Mouse (Mus musculus) myocyte (in vitro differentiated cells): ENCODE data around the gene Unc119b. TPM values are rescaled to one million over a fixed set of nuclear protein-coding genes. Genes with fewer than 3 reads are reported as not detected.
"Not testable (repeated sequence)": the region's sequence is repeated elsewhere in the genome, so short reads cannot be mapped to it uniquely, and the experiment has no call there.

Experiments used
- H3K27me3 ChIP-seq: one replicate; pipeline ENCODE4 v1.6.1; 2011; ENCODE audit not compliant: control insufficient read depth, insufficient read depth, insufficient read length
- H3K36me3 ChIP-seq: one replicate; pipeline ENCODE4 v1.6.1; 2011; ENCODE audit not compliant: control insufficient read depth, insufficient read depth
- H3K4me2 ChIP-seq: one replicate; pipeline ENCODE4 v1.6.1; 2011; ENCODE audit warnings: low read depth, control low read depth
- H3K4me3 ChIP-seq: one replicate; pipeline ENCODE4 v1.5.1; 2011; ENCODE audit warnings: mild to moderate bottlenecking, control low read depth, moderate library complexity
- H3K79me2 ChIP-seq: one replicate; pipeline ENCODE4 v1.6.1; 2011; ENCODE audit not compliant: control insufficient read depth, insufficient read depth
- H3ac ChIP-seq: one replicate; pipeline ENCODE4 v1.6.1; 2011; ENCODE audit not compliant: control insufficient read depth, insufficient read length
- CEBPB ChIP-seq: IDR thresholded peaks from 2 replicates; pipeline ENCODE4 v1.6.1; 2011; ENCODE audit warnings: mild to moderate bottlenecking, moderate library complexity; ENCODE audit not compliant: poor library complexity, insufficient read depth, severe bottlenecking
- E2F4 ChIP-seq: IDR thresholded peaks from one replicate; pipeline ENCODE4 v1.6.1; 2011; ENCODE audit warnings: mild to moderate bottlenecking, control low read depth, moderate library complexity; ENCODE audit not compliant: insufficient read depth
- MAX ChIP-seq: IDR thresholded peaks from one replicate; pipeline ENCODE4 v1.6.1; 2011; ENCODE audit warnings: low read depth, mild to moderate bottlenecking, control low read depth
- MYOD1 ChIP-seq, 3 experiments: IDR thresholded peaks; one replicate each; pipeline ENCODE4 v1.6.1; 2011; ENCODE audit warnings: control low read depth in 2 of 3, low read depth in 2 of 3, mild to moderate bottlenecking in 2 of 3, moderate library complexity in 1 of 3; ENCODE audit not compliant: insufficient read length in 2 of 3, control insufficient read depth in 1 of 3
- MYOG ChIP-seq, 3 experiments: IDR thresholded peaks; one replicate each; pipeline ENCODE4 v1.6.1; 2011; ENCODE audit warnings: control low read depth in 2 of 3, low read depth in 2 of 3, mild to moderate bottlenecking in 2 of 3; ENCODE audit not compliant: insufficient read length in 2 of 3, control insufficient read depth in 1 of 3, insufficient read depth in 1 of 3
- POLR2A ChIP-seq: IDR thresholded peaks from one replicate; pipeline ENCODE4 v1.6.1; 2011; ENCODE audit warnings: low read depth, mild to moderate bottlenecking, control low read depth, moderate library complexity; ENCODE audit not compliant: insufficient read length
- POLR2AphosphoS2 ChIP-seq: IDR thresholded peaks from one replicate; pipeline ENCODE4 v1.6.1; 2011; ENCODE audit warnings: low read depth, control low read depth; ENCODE audit not compliant: insufficient read length
- REST ChIP-seq: IDR thresholded peaks from one replicate; pipeline ENCODE4 v1.6.1; 2011; ENCODE audit warnings: mild to moderate bottlenecking, control low read depth, moderate library complexity; ENCODE audit not compliant: insufficient read depth, insufficient read length
- SRF ChIP-seq: IDR thresholded peaks from one replicate; pipeline ENCODE4 v1.6.1; 2011; ENCODE audit warnings: low read depth; ENCODE audit not compliant: control insufficient read depth, insufficient read length
- TCF12 ChIP-seq: IDR thresholded peaks from one replicate; pipeline ENCODE4 v1.6.1; 2011; ENCODE audit warnings: mild to moderate bottlenecking, control low read depth; ENCODE audit not compliant: poor library complexity, insufficient read depth, severe bottlenecking
- TCF3 ChIP-seq: IDR thresholded peaks from one replicate; pipeline ENCODE4 v1.6.1; 2011; ENCODE audit warnings: low read depth, control low read depth; ENCODE audit not compliant: insufficient read length
- USF1 ChIP-seq: IDR thresholded peaks from one replicate; pipeline ENCODE4 v1.6.1; 2011; ENCODE audit warnings: low read depth, mild to moderate bottlenecking, control low read depth, moderate library complexity
- polyA plus RNA-seq: library from polyadenylated mRNA; unstranded; fragments of >200 nt; fragmentation: generic; extraction: Trizol; gene quantifications from one replicate; pipeline ENCODE4 v1.2.1, GENCODE M21; 2012; ENCODE audit warnings: missing spikeins

Unc119b gene
- polyA plus RNA-seq, 1 experiment: 24.5 TPM

DNA sequence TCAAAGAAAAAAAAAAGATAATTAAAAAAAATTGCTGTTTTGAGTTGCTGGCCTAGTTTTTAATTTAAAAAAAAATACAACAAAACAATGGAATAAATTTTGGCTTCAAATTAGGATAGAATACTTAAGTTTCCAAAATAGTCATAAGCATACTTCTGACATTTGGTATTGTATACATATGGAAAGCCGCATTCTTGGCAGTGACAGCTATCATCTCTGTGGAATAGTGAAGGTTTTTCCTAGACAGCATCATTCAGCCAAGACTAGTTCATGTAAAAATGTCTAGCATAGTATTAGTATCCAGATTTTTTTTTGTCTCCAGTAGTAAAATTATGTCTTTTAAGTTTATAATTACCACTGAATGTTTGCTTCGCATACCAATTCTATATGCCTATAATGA is 49.1 kb downstream of the Unc119b start:
- H3ac ChIP-seq: no peak overlapping the region
- peaks cover 47% of the 10 kb centered on the region for H3K36me3 ChIP-seq
- H3K4me2 ChIP-seq: no peak overlapping the region
- TF ChIP-seq SRF (no peak), E2F4 (no peak), POLR2AphosphoS2 (no peak), MYOG (IDR thresholded peaks at IDR 0.05; ENCODE audit: control insufficient read depth in 1 of 3, insufficient read depth in 1 of 3, insufficient read length in 2 of 3, low read depth in 2 of 3) (no peak), POLR2A (no peak), TCF3 (no peak), USF1 (no peak), REST (no peak), TCF12 (no peak)
- H3K79me2 ChIP-seq: no peaks in the 10 kb centered on the region
- no peak overlapping the region for H3K4me3 ChIP-seq
- H3K27me3 ChIP-seq: no peaks in the 10 kb centered on the region

DNA sequence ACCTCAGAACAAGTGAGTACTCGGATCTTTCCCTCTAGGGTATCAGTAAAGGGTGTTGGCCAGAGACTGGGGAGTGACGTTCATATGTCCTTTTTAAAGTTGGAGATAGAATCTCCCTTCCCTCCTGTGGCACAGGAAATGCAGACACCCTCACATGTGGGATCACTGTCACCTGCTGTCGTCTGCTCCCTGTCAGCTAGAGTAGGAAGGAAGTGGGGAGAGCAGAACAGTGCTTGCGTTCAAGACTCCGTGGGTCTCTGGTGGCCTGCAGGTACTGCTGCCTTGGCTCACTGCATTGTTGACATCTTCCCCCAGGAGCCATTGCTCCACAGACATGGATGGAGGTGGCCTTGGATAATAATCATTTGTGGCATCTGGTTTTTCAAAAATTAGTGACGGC is 51.3 kb downstream of the Unc119b start:
- Histone ChIP-seq H3K79me2 (no peaks in the 10 kb centered on the region), H3K36me3 (peaks cover 31% of the 10 kb centered on the region), H3K4me2 (no peak overlapping the region), H3K4me3 (no peak overlapping the region), H3K27me3 (no peaks in the 10 kb centered on the region), H3ac (no peak overlapping the region)
- TF ChIP-seq POLR2AphosphoS2: no peak
- no peak for TF ChIP-seq USF1
- no peak for TF ChIP-seq MAX

GRCm38 (mm10) chr5:115081636-115082035 is 53.1 kb downstream of the Unc119b start:
- H3K36me3 ChIP-seq: peaks cover 21% of the 10 kb centered on the region

GRCm38 (mm10) chr5:115076144-115076901 is 58.5 kb downstream of the Unc119b start:
- H3K4me2 ChIP-seq: no peak overlapping the region
- no peaks in the 10 kb centered on the region for H3K27me3 ChIP-seq
- TF ChIP-seq MYOG (IDR thresholded peaks at IDR 0.05; ENCODE audit: control insufficient read depth in 1 of 3, insufficient read depth in 1 of 3, insufficient read length in 2 of 3, low read depth in 2 of 3) (no peak), E2F4 (no peak), USF1 (no peak), CEBPB (no peak), MAX (no peak), POLR2A (no peak), TCF12 (no peak), MYOD1 (IDR thresholded peaks at IDR 0.05; ENCODE audit: control insufficient read depth in 1 of 3, insufficient read length in 2 of 3, low read depth in 2 of 3) (no peak), SRF (no peak), REST (no peak), TCF3 (no peak), POLR2AphosphoS2 (no peak)
- no peak overlapping the region for H3ac ChIP-seq
- no peak overlapping the region for H3K4me3 ChIP-seq
- peaks cover 25% of the 10 kb centered on the region for H3K79me2 ChIP-seq
- H3K36me3 ChIP-seq: no peaks in the 10 kb centered on the region

More at GRCm38 (mm10) chr5:115081636-115082035, 53.1 kb downstream of the Unc119b start:
- TF ChIP-seq POLR2A (no peak), SRF (no peak), TCF12 (no peak), CEBPB (no peak), REST (no peak), TCF3 (no peak), USF1 (no peak), MYOG (IDR thresholded peaks at IDR 0.05; ENCODE audit: control insufficient read depth in 1 of 3, insufficient read depth in 1 of 3, insufficient read length in 2 of 3, low read depth in 2 of 3) (no peak), MYOD1 (IDR thresholded peaks at IDR 0.05; ENCODE audit: control insufficient read depth in 1 of 3, insufficient read length in 2 of 3, low read depth in 2 of 3) (no peak), POLR2AphosphoS2 (no peak), E2F4 (no peak), MAX (no peak)
- no peak overlapping the region for H3K4me2 ChIP-seq
- H3ac ChIP-seq: no peak overlapping the region
- peaks cover 10% of the 10 kb centered on the region for H3K79me2 ChIP-seq
- H3K27me3 ChIP-seq: no peaks in the 10 kb centered on the region
- H3K4me3 ChIP-seq: no peak overlapping the region

GRCm38 (mm10) chr5:115074749-115075148 is 60.0 kb downstream of the Unc119b start:
- TF ChIP-seq MAX: no peak
- TF ChIP-seq SRF: no peak
- no peaks in the 10 kb centered on the region for H3K36me3 ChIP-seq

DNA sequence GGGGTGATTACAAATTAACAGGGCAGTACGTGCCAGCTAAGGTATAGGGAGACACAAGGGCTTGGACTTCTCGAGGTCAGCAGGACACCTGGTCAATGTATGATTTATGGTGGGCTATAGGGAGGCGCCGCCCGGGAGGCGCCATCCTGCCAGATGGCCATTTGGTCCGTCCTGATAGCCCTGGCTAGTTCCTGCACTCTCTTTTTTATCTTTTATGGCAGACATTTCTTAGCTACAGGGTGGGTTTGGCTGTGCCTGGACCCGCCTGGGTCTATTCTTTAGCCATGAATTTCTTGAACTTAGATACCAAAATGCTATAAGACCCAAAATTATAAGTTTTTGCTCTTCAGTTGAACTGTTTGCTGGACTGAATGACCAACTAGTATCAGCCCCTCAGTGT is 61.5 kb downstream of the Unc119b start:
- H3K4me2 ChIP-seq, H3K36me3 ChIP-seq, H3K4me3 ChIP-seq, H3K27me3 ChIP-seq, H3ac ChIP-seq: not testable (repeated sequence)
- peaks cover 44% of the 10 kb centered on the region for H3K79me2 ChIP-seq

More at GRCm38 (mm10) chr5:115074749-115075148, 60.0 kb downstream of the Unc119b start:
- Histone ChIP-seq H3K79me2 (peaks cover 36% of the 10 kb centered on the region), H3ac (no peak overlapping the region), H3K4me2 (no peak overlapping the region), H3K4me3 (no peak overlapping the region), H3K27me3 (no peaks in the 10 kb centered on the region)

Other genes with a start within 250 kb of the Unc119b start
- gene Oasl2, start 238.0 kb downstream of the Unc119b start, polyA plus RNA-seq: 2.1 TPM
- gene Oasl1, start 211.7 kb downstream of the Unc119b start, polyA plus RNA-seq: 0.56 TPM
- 19.6 TPM for gene 2210016L21Rik, start 192.8 kb downstream of the Unc119b start, polyA plus RNA-seq
- not detected for gene Hnf1a, start 163.9 kb downstream of the Unc119b start, polyA plus RNA-seq
- 24.9 TPM for gene Sppl3, start 123.8 kb downstream of the Unc119b start, polyA plus RNA-seq
- gene Gm10401, start 36.7 kb downstream of the Unc119b start, polyA plus RNA-seq: 4.4 TPM
- gene Acads, start 15.6 kb downstream of the Unc119b start, polyA plus RNA-seq: 82.1 TPM
- gene Mlec, start 23.2 kb upstream of the Unc119b start, polyA plus RNA-seq: 112 TPM
- 3.1 TPM for gene Cabp1, start 59.4 kb upstream of the Unc119b start, polyA plus RNA-seq
- gene Pop5, start 100.9 kb upstream of the Unc119b start, polyA plus RNA-seq: 82.3 TPM
- gene Rnf10, start 137.9 kb upstream of the Unc119b start, polyA plus RNA-seq: 220 TPM
- gene Coq5, start 144.7 kb upstream of the Unc119b start, polyA plus RNA-seq: 43.7 TPM
- 585 TPM for gene Dynll1, start 166.0 kb upstream of the Unc119b start, polyA plus RNA-seq
- 52.0 TPM for gene Srsf9, start 192.2 kb upstream of the Unc119b start, polyA plus RNA-seq
- 8.1 TPM for gene Gatc, start 206.2 kb upstream of the Unc119b start, polyA plus RNA-seq
- gene Triap1, start 206.2 kb upstream of the Unc119b start, polyA plus RNA-seq: 35.2 TPM
- 2,023 TPM for gene Cox6a1, start 214.0 kb upstream of the Unc119b start, polyA plus RNA-seq